Mouse (Mus musculus) cerebellum, postnatal 4 days (tissue): Measurements from ENCODE around the gene Minar1.

Experiments used
- DNase-seq, 2 experiments: peaks; one replicate each; pipeline ENCODE4 v3.0.0; 2022; ENCODE audit warnings: low spot score in 2 of 2, mixed read lengths in 1 of 2

Minar1 gene

GRCm38 (mm10) chr9:89623006-89623760, at the start of gene Minar1:
Gene Minar1, minus strand, starts transcription at chr9:89623125.
- peak; percentile 36 to 45 for DNase-seq

DNA sequence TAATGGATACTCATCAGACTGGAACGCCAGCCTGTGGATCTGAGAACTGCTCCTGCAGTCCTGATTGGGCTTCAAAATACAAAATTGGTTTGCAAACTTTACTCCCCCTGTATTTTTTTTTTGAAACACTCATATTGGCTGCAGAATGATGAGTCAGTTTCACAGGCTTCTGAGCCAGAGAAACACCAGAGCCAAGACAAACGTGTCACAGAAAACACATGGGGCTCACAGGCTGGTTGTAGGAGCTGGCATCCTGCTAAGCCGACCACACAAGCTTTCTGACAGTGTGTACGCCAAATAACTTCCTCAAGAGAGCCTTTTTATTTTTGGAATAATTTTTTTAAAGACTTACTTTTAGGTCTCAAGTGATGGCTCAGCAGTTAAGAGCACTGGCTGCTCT, 47.0 kb upstream of the Minar1 start:
- no peak for DNase-seq

- no peak for DNase-seq
Measured at GRCm38 (mm10) chr9:89667306-89667942, 44.5 kb upstream of the Minar1 start.

GRCm38 (mm10) chr9:89650913-89651312, 28.0 kb upstream of the Minar1 start:
- no peak for DNase-seq

DNA sequence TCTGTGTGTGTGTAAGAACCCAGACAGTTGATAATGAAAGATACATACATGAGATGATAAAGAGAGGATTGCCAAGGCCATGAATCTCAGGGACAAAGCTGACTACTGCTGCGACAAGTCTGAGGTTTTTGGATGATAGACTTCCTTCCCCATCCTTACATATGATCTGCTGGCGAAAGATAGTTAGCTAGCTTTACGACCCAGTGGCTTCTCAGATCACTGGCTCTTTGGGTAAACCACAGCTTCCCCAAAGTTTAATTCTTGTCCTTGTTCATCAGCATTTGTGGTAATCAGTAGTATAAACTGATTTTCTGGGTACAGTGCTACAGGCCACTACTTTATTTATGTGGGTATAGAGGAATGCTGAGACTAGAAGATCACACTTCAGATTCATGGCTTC, 14.5 kb upstream of the Minar1 start:
- no peak for DNase-seq

- peak in 1 of 2 experiments; percentile 32 for DNase-seq
Measured at GRCm38 (mm10) chr9:89622296-89623005, 474 bp downstream of the Minar1 start.

DNA sequence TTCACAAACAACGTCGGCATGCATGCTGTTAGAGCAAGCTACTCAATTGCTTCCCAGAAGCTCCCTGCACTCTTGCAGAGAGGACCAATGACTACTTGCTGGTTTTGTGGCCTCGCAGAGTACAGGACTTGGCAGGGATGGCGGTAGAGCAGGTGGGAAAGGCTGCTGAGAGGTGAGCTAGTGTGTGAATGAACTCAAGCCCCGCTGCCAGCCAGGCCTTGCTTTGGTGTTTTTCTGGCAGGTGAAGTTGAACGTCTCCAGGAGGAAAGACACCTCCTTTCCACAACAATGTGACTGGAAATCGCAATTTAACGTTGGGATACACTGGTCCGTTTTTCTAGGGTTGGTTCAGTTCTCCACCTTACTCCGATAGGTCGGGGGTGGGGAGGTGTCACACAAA, 1.2 kb downstream of the Minar1 start:
- DNase-seq = peak in 1 of 2 experiments; percentile 34

DNA sequence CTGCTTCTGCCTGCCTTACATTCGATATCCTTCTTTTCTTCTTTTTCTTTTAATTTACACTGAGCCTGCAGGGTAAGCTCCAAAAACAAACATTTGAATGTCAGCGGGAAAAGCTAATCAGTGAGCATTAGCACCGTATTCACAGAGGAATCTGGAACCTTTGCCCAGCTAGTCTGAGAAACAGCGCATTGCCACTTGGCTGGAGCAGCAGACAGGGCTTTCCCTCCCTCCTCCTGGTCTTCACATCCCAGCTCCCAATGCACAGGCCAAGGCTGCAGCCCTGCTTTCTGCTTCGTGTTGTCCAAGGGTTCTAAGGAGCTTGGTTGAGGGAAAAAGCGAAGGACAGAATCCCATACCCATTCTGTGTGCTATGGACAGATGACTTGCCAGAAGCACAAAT, 2.6 kb downstream of the Minar1 start:
- peak in 1 of 2 experiments; percentile 23 for DNase-seq

DNA sequence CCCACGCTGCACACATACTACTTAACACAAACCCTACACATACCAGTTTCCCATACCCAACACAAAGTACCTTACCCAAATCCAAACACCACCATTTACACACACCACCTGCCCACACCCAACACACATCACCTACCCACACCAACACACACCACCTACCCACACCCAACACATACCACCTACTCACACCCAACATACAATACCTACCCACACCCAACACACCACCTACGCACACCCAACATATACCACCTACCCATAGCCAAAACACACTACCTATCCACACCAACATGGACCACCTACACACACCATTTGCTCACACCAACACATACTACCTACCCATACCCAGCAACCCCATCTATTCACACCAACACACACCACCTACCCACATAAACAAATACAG, 6.0 kb downstream of the Minar1 start:
- DNase-seq = no peak

DNA sequence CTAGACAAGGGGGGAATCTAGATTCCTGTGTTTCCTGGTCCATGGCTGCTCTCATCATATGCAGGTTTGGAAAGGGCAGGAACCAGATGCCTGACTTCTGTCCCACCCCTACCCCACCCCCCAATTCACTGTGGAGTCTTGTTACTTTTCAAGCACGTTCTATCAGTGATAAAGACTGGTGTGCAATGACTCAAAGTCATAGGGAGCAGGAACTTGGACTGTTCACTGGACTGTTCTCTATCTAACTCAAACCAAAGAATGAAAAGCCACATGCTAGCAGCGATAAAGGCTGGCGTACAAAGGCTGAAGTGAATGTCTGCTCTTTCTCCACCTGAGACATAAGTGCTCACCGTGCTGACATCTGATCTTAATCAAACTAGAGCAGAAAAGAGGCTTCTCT, 12.3 kb downstream of the Minar1 start:
- no peak for DNase-seq

GRCm38 (mm10) chr9:89607321-89607720, 15.6 kb downstream of the Minar1 start:
- no peak for DNase-seq

DNA sequence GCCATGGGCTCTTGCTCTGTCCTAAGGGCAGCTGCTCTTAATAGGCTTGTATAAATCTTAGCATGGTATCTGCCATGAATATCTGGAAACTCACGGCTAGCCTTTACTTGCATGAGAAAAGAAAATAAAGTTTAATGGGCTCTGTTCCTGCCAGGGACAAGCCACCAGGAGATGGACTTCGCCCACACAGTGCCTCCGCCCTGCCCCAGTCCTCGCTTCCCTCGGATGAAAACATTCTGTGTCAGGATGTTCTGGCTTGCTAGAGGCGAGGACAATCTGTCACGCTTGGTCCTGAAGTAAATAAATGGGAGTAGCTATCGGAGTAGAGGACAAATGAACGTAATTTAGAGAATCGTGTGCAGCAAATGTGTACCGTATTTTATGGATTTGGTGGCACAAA, 16.7 kb downstream of the Minar1 start:
- no peak for DNase-seq

- DNase-seq = no peak
Measured at GRCm38 (mm10) chr9:89601891-89602290, 21.0 kb downstream of the Minar1 start.

- no peak for DNase-seq
Measured at GRCm38 (mm10) chr9:89600677-89601076, 22.2 kb downstream of the Minar1 start.

DNA sequence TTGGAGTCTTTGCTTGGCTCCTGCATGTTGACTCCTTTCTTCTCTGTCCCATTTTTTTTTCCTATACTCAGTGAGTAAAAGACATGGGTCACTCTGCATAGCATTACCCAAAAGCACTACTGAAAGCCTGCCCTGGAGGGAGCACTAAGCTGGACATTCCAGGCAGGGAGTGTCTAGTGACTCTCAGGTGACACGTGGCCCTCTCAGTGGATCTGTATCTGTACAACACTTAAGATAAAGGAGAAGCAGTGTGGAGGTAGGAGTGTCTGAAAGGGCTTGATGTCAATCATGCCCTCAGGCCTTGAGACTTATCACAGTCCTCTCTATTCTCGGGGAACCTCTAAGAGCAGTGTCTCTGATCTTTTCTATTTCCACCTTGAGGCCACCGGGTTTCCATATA, 25.9 kb downstream of the Minar1 start:
- no peak for DNase-seq

GRCm38 (mm10) chr9:89596392-89596791, 26.5 kb downstream of the Minar1 start:
- no peak for DNase-seq

GRCm38 (mm10) chr9:89592391-89592790, 30.5 kb downstream of the Minar1 start:
- DNase-seq = no peak

DNA sequence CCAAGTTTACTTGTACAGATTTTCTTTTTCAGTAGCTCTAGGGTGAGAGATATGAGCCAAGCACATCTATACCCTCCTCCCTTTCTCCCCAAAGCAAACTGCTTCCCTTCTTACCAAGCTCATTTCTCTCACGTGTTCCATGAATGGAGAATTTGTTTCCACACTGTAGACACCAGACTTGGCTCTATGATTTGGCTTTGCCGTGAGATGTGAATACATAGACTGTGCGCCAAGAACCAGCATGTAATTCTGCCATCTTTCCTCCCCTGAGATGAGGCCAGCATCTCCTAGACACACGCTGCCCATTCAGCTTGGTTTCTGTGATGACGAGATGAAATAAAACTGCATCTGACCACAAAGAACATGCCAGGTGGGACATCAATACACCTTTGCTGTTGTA, 44.5 kb downstream of the Minar1 start:
- peak in 1 of 2 experiments; percentile 16 for DNase-seq

- no peak for DNase-seq
Measured at GRCm38 (mm10) chr9:89552663-89553062, 70.3 kb downstream of the Minar1 start.
